Mouse (Mus musculus): Measurements from ENCODE around the gene Thoc6. TPM values are rescaled to one million over a fixed set of nuclear protein-coding genes. Genes with fewer than 3 reads are reported as not detected.

Thoc6 gene
- total and polyA plus RNA-seq, 2 experiments: 6.0 to 10.3 TPM

DNA sequence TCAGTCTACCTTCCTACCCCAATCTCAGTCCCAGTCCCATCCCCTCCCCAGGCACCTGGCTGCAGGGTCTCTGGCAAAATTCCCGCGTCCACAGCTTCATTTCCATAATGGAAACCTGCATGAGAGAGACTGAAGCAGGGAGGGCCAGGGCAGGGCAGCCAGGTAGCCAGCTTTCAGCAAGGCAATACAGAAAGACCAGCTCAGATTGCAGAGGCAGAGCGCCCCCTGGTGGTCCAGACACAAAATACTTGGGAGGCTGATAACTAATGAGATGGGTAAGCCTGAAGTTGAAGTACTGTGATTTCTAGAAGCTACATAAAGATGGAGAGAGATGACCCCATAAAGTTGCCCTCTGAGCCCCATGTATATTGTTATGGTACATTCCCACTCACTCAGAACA is 32.5 kb upstream of the Thoc6 start:
- Histone ChIP-seq H3K4me1 (ENCODE audit: control insufficient read depth, insufficient read depth, low read length) (no peaks in the 10 kb centered on the region), H3K36me3 (ENCODE audit: control insufficient read depth, insufficient read depth, low read length) (no peaks in the 10 kb centered on the region), H3K9ac (ENCODE audit: low read depth, low read length) (no peak overlapping the region), H3K79me2 (ENCODE audit: control insufficient read depth, insufficient read depth, low read length) (no peaks in the 10 kb centered on the region), H3K27ac (replicated peaks; ENCODE audit: insufficient read depth, low read depth, low read length) (no peak overlapping the region), H3K4me3 (ENCODE audit: insufficient read depth, low read depth, low read length) (no peak overlapping the region), H3K27me3 (ENCODE audit: control insufficient read depth, insufficient read depth, low read length) (no peaks in the 10 kb centered on the region; the same call in 1 of the 2 replicates)
- WGBS: 0% methylated on average over 3 of the region's 3 CpGs
- TF ChIP-seq POLR2A (IDR thresholded peaks at IDR 0.05; ENCODE audit: extremely low read depth, insufficient read depth, low read length): no peak
- TF ChIP-seq CTCF (IDR thresholded peaks at IDR 0.05; ENCODE audit: low read depth, low read length): peak; percentile 85
- DNase-seq (ENCODE audit: extremely low read depth, low read depth, low spot score): peak; percentile 43

GRCm38 (mm10) chr17:23705525-23706104 is 31.9 kb upstream of the Thoc6 start:
- H3K27me3 ChIP-seq (ENCODE audit: control insufficient read depth, insufficient read depth, low read length): no peaks in the 10 kb centered on the region; the same call in 1 of the 2 replicates
- WGBS: 80% methylated on average over 7 of the region's 7 CpGs
- H3K27ac ChIP-seq (replicated peaks; ENCODE audit: insufficient read depth, low read depth, low read length): no peak overlapping the region
- no peaks in the 10 kb centered on the region for H3K79me2 ChIP-seq (ENCODE audit: control insufficient read depth, insufficient read depth, low read length)
- H3K4me1 ChIP-seq (ENCODE audit: control insufficient read depth, insufficient read depth, low read length): no peaks in the 10 kb centered on the region
- no peaks in the 10 kb centered on the region for H3K36me3 ChIP-seq (ENCODE audit: control insufficient read depth, insufficient read depth, low read length)
- no peak overlapping the region for H3K9ac ChIP-seq (ENCODE audit: low read depth, low read length)
- TF ChIP-seq CTCF (IDR thresholded peaks at IDR 0.05; ENCODE audit: low read depth, low read length): no peak
- TF ChIP-seq POLR2A (IDR thresholded peaks at IDR 0.05; ENCODE audit: extremely low read depth, insufficient read depth, low read length): no peak
- no peak for DNase-seq (ENCODE audit: extremely low read depth, low read depth, low spot score)
- no peak overlapping the region for H3K4me3 ChIP-seq (ENCODE audit: insufficient read depth, low read depth, low read length)

- H3K4me3 ChIP-seq (ENCODE audit: insufficient read depth, low read depth, low read length): no peak overlapping the region
- TF ChIP-seq CTCF (IDR thresholded peaks at IDR 0.05; ENCODE audit: low read depth, low read length): no peak
- no peaks in the 10 kb centered on the region; the same call in 1 of the 2 replicates for H3K27me3 ChIP-seq (ENCODE audit: control insufficient read depth, insufficient read depth, low read length)
- no peak for DNase-seq (ENCODE audit: extremely low read depth, low read depth, low spot score)
- H3K79me2 ChIP-seq (ENCODE audit: control insufficient read depth, insufficient read depth, low read length): no peaks in the 10 kb centered on the region
- no peaks in the 10 kb centered on the region for H3K4me1 ChIP-seq (ENCODE audit: control insufficient read depth, insufficient read depth, low read length)
- H3K9ac ChIP-seq (ENCODE audit: low read depth, low read length): no peak overlapping the region
- H3K36me3 ChIP-seq (ENCODE audit: control insufficient read depth, insufficient read depth, low read length): no peaks in the 10 kb centered on the region
- H3K27ac ChIP-seq (replicated peaks; ENCODE audit: insufficient read depth, low read depth, low read length): no peak overlapping the region
- WGBS: 71% methylated on average over 7 of the region's 7 CpGs
These were observed 31.1 kb upstream of the Thoc6 start for GRCm38 (mm10) chr17:23704741-23705140.

GRCm38 (mm10) chr17:23703301-23703700 is 29.6 kb upstream of the Thoc6 start:
- H3K4me3 ChIP-seq (ENCODE audit: insufficient read depth, low read depth, low read length): no peak overlapping the region
- no peaks in the 10 kb centered on the region for H3K36me3 ChIP-seq (ENCODE audit: control insufficient read depth, insufficient read depth, low read length)
- no peak for TF ChIP-seq POLR2A (IDR thresholded peaks at IDR 0.05; ENCODE audit: extremely low read depth, insufficient read depth, low read length)
- TF ChIP-seq CTCF (IDR thresholded peaks at IDR 0.05; ENCODE audit: low read depth, low read length): no peak
- no peaks in the 10 kb centered on the region for H3K79me2 ChIP-seq (ENCODE audit: control insufficient read depth, insufficient read depth, low read length)
- DNase-seq (ENCODE audit: extremely low read depth, low read depth, low spot score): no peak
- H3K27me3 ChIP-seq (ENCODE audit: control insufficient read depth, insufficient read depth, low read length): no peaks in the 10 kb centered on the region; the same call in 1 of the 2 replicates
- no peaks in the 10 kb centered on the region for H3K4me1 ChIP-seq (ENCODE audit: control insufficient read depth, insufficient read depth, low read length)
- no peak overlapping the region for H3K9ac ChIP-seq (ENCODE audit: low read depth, low read length)
- H3K27ac ChIP-seq (replicated peaks; ENCODE audit: insufficient read depth, low read depth, low read length): no peak overlapping the region
- WGBS: 89% methylated on average over 9 of the region's 9 CpGs

DNA sequence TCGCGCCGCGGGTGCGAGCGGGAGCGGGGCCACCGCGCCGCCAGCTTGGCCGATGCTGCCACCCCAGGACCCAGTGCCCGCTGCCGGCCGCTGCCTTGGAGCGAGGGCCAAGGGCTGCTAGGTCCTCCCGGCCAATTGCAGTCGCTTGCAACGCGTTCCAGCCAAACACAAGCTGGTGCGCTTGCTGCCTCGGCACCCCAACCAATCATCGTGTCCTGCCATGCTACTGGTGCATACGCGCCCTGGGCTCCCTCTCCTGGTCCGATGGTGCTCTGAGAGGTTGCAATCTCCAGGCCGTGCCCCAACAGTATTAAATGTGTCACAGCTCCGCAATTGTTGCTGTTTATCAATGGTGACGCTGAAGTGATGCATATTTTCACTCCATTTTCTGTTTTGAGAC is 26.4 kb upstream of the Thoc6 start:
- Histone ChIP-seq H3K4me3 (ENCODE audit: insufficient read depth, low read depth, low read length) (peak overlapping the region; percentile 55), H3K36me3 (ENCODE audit: control insufficient read depth, insufficient read depth, low read length) (no peaks in the 10 kb centered on the region), H3K4me1 (ENCODE audit: control insufficient read depth, insufficient read depth, low read length) (no peaks in the 10 kb centered on the region), H3K9ac (ENCODE audit: low read depth, low read length) (peak overlapping the region; percentile 68), H3K27ac (replicated peaks; ENCODE audit: insufficient read depth, low read depth, low read length) (no peak overlapping the region), H3K27me3 (ENCODE audit: control insufficient read depth, insufficient read depth, low read length) (peaks cover 2% of the 10 kb centered on the region; the same call in 1 of the 2 replicates), H3K79me2 (ENCODE audit: control insufficient read depth, insufficient read depth, low read length) (no peaks in the 10 kb centered on the region)
- under 1% methylated on average over 28 of the region's 28 CpGs for WGBS
- DNase-seq (ENCODE audit: extremely low read depth, low read depth, low spot score): peak; percentile 91
- TF ChIP-seq POLR2A (IDR thresholded peaks at IDR 0.05; ENCODE audit: extremely low read depth, insufficient read depth, low read length) (no peak), CTCF (IDR thresholded peaks at IDR 0.05; ENCODE audit: low read depth, low read length) (peak; percentile 86)
